Mouse (Mus musculus) gonadal fat pad, adult 2 months (tissue): ENCODE measurements around the gene Gm20870. TPM values are rescaled to one million over a fixed set of nuclear protein-coding genes. Genes with fewer than 3 reads are reported as not detected.
"Not testable (repeated sequence)": the region's sequence is repeated elsewhere in the genome, so short reads cannot be mapped to it uniquely, and the experiment has no call there.

Source experiments
- DNase-seq: peaks from one replicate; pipeline ENCODE4 v3.0.0-alpha.2; 2012; ENCODE audit warnings: low read depth
- polyA plus RNA-seq: library from polyadenylated mRNA; depleted of rRNA; stranded (reverse); fragments of >200 nt; gene quantifications from 2 replicates; pipeline ENCODE4 v1.2.3, GENCODE M21; 2012; rRNA removed

Gm20870 gene
- polyA plus RNA-seq, result not detected in 2 replicates

DNA sequence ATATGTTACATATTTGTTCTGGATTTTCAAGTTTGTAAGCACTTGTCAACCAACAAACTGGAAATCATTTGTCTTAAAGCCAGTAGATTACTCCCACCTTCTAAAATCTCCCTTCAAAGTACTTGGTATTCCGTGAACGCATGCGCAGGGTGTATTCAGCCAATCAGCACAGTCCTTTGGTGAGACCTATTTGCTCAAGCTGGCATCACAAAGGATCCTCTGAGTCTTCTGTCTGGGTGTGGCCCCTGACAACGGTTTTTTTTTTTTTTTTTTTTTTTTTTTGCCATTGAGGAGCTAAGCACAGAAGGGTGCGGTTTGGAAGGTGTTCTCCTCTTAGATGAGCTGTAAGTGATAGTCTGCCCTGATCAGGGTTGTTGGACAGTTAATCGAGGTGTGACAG is at the start of gene Gm20870:
TSS of gene Gm20870 (plus strand) at position 301 of the 400 bp plus-strand sequence.
- not testable (repeated sequence) for DNase-seq

Other genes starting within 250 kb of the Gm20870 start
- gene Gm20869, start 222.6 kb upstream of the Gm20870 start, polyA plus RNA-seq, result not detected in 2 replicates